Mouse (Mus musculus): ENCODE measurements around the gene Myl3.

The Myl3 gene

DNA sequence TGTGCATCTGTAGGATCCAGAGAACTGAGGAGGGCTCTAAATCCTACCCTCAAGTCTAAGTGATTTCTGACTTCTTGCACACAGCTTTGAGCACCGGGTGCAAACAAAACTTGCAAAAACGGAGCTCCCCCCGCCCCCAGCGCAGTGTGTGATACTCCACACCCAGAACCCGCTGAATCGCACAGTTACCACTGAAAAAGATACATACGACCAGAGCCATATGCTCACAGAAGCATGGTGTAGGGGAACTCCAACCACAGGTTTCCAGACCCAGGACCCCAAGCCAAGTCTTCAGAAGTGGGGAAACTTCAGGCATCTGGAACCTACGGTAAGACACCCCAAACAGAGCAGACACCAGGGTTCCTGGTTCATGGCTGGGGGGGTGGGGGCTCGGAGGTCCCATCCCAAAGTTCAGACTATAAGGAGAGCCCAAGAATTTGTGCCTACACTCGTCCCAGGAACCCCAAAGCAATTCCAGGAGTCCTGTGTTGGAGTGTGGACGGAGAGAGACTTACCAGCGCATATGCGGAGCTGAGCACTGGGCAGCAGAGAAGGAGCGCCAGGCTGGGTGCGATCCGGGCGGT lies at the start of gene Myl3:
Gene Myl3 (plus strand): TSS at position 151 of the 584 bp plus-strand sequence.
- DNase-seq: no peak

DNA sequence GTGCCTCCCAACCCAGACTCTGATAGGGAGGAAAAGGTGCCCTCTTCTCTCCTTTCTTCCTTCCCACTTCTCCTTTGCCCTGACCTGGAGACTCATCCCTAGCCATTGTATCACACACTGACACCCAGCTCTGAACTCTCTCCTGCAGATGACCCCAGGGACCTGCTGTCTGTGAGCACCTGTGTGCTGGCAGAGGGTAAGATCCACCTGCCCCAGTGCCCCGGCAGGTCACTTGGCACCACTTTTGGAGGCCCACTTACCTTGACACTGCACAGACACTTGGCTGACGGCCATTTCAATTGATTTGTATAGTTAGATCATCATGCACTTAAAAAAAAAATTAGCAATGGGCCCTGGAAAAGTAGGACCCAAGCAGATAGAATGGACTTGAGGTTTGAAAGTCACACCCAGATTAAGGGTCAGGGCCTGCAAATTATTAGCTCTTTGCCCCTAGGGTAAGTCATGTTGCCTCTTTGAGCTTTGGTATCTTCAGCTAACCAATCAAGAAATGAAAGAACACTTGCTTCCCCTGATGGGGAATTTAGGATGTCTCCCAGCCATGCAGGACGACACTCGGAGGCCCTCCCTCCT lies 46.4 kb upstream of the Myl3 start:
- DNase-seq: no peak

DNA sequence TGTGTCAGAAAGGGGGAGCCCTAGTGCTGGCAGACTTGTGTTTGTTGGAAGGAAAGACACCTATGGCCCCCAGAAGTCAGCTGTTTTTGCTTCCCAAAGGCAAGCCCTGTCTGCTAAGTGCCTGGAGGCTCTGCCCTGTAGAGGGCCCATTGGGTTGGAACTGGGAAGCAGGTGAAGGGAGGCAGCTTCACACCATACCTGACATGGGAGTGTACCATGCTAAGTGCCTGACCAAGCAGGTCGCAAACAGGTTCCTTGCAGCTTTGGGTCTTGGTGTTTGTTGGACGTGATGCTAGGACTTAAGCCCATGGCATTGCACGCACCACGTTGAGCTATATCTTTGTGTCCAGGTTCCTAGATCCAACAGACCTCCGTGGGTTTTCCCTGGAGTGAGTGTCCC lies 45.2 kb upstream of the Myl3 start:
- no peak for DNase-seq

DNA sequence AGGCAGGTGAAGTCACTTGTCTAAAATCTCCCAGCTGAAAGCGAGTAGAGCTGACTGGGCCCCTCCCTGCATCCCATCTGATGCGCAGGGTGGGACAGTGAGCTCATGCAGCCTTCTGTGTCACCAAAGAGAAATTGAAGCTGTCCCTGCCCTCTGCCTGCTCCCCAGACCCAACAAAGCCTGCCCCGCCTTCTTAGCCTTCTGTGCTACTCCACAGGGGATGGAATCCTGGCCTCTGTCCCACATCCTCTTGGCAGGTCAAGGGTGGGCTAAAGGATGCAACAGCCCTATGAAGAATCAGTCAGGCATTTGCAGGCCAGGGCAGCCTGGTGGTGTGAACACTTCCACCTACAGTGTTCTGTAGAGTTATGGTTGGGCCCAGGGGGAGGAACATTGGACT lies 44.2 kb upstream of the Myl3 start:
- peak in 1 of 2 experiments; percentile 48 for DNase-seq

DNA sequence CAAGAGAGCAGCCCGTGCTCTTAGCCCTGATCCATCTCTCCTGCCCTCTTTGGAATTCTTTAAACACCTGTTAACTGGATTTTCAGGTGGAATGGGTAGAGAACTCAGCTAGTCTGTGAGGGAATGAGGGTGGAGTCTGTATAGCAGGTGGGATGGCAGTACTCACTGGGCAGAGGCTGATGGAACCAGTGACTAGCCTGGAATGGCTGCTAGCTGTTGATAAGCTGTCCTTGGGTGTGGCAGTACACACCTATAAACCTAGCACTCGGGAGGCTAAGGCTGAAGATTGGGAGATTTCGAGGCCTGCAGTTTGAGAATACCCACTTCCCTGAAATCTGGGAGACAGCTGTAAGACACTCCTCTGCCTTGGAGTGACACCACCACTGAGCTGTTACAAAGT lies 42.1 kb upstream of the Myl3 start:
- DNase-seq: no peak

DNA sequence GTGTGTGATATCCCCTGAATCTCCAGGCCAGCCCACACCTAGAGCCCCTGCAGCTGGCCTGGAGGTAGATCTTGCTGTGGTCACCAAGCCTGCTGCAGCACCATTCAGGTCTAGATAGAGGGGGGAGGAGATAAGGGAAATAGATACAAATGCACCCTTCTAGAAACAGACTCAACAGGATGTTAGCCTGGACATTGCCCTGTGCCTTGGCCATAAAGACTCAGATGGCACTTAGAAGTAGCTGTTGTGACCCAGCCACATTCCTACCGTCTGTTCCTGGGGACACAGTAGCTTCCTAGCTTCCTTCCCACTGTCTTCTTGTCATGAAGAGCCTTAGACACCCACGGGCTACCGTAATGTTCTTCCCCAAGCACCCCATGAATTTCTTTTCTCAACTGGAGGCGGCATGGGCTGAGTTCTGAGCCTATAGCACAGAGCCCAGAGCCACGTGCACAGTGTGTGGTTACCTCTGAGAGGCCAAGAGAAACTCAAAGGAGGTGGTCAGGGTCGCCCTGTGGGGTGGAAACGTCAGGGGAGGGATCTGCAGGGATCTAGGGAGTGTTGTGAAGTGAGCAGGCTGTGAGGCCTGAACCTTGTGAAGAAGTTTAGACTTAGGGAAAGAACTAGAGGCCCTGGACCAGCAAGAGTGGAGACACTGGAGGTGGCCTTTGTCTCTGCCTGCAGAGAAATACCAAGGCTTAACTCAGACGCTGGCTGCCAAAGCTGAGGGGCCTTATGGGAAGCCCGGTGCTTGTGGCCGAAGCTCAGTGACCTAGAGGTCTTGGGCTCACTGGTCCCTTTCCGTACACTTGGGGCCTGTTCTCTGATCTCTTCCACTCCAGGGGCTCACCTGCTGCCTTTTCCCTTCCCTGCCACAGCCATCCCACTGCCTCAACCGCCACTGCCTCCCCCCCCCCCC lies 40.3 kb upstream of the Myl3 start:
- DNase-seq: no peak

DNA sequence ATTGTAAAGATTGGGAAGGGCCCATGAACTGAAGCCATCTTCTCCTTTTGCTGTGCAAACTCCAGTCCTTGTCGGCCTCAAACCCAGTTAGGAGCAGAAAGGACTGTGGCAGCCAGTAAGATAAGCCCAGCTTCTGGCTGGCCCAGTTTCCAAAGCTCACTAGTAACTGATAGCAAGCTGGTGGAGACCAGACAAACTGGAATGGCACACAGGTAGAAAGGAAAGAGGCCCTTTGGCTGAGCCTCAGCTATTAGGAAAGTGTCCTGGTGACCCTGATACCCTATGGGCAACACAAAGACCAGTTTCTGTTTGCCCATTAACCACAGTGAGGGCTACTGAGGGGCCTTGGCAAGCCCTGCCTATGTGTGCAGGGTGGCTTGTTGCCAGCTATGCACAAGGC lies 38.8 kb upstream of the Myl3 start:
- no peak for DNase-seq

DNA sequence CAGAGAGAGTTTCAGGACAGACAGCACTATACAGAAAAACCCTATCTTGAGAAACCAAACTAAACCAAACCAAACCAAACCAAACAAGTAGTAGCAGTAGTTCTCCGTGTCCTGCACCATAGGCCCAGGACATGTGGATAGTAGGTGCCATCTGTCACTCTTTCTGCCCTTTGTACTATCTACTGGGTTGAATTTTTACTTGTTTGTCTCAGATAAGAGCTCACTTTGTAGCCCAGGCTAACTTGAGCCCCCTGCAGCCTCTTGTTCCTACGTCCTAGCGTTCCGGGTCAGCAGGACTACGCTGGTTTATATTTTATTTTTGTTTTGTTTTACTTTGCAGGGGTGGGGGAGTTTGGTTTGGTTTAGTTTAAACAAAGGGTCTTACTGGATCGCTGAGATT lies 37.7 kb upstream of the Myl3 start:
- DNase-seq: no peak

DNA sequence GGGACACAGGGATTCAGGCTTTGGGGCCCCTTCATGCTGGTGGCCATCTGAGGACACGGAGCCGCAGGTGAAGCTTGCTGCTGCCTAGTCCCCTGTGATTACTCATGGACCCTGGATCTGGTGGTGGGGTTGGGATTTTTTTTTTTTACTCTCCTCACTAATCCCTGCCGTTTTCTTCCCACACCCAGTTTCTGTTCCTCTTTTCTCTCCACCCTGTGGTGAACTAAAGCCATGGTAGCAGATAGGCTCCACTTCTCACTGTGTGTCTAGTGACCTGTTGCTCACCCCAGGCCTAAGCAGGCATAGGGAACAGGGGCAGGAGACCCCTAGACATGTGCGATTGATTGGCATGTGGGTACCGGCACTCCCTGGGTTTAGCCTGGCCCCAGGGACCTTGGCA lies 34.9 kb upstream of the Myl3 start:
- no peak for DNase-seq

DNA sequence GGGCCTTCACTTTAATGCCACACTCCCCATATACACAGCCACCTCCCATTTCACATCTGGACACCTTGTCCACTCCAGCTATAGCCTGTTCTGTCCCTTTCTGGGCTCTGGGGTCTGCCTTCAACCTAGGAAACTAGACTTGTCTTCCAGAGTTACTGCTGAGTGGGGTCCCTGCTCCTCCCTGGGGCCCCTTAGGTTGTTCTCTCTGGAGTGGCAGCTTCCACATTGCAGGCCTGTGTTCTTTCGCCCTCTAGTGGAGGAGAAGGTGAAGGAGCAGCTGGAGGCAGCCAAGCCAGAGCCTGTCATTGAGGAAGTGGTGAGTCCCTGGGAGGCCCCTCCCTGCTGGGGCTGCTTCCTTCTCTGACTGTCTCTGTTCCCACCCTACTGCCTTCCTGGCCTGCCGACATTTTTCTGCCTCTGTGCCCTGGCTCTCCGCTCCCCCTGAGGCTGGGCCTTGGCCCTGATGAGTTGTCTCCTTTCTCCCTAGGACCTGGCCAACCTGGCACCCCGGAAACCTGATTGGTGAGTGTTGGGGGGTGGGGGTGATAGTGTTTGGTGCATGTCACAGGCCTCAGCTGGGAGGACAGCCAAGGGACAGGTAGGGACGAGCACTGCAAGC lies 31.9 kb upstream of the Myl3 start:
- peak; percentile 76 to 79 for DNase-seq

DNA sequence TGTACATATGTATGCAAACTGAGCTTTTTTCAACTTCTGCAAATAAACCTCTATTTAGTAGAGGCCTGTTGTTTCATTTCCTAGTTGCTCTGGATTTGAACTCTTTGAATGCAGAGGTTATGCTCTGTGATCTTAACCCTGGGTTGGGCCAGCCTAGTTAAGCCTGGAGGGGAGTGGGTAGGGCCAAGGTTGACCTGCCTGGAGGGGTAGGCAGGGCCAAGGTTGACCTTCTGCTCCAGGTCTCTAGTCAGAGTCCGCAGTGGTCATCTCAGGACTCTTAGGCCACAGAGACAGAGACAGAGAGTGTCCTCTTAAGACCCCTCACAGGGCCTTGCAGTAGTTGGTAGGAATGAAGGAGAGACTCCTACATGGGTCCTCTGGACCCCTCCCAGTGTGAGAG lies 30.1 kb upstream of the Myl3 start:
- DNase-seq: no peak

DNA sequence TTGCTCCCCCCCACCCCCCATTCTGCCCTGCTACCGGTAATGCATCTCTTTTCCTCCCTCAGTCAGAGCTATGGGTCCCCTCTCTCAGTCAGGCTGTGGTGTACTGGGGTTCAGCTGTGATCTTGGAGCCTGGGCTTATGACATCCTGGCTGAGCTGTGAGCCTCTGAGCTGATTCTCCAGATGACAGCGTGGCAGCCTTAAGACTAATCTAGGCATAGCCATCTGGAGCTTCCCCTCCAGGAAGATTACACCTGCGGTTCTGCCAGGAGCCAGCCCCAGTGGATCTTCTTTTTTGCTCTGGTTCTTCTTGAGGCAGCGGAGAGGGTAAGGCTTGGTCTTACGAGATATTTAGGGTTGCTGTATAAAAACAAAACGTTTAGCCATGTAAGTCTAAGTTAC lies 29.7 kb upstream of the Myl3 start:
- no peak for DNase-seq

DNA sequence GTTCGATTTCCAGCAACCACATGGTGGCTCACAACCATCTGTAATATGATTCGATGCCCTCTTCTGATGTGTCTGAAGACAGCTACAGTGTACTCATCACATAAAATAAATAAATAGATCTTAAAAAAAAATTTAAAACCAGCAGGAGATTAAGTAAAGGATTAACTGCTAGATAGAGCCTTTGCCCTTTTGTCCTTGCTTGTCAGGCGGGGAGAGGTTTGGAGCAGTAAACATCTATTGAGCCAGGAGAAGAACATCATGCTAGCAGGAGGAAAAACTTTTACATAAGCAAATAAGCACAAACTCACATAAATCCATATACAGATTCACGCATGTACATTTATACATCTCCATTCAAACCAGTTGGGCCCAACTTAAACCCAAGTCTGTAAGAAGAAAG lies 29.1 kb upstream of the Myl3 start:
- DNase-seq: no peak

DNA sequence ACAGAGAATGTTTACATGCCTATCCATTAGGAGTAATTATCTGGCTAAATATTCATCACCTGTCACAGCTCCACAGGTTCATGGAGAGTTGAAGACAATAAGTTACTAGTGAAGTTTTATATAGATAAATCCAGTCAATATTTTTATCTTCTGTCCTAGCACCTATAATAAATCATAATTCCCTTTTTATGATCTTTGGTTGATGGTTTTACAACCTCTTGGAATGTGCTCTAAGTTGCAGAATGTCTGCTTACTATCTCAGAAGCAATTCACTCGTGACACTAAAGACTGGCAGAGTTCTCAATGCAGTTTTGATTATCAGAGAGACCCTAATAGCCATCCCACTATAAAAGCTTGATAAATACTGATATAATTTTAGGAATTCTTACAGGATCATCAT lies 28.3 kb upstream of the Myl3 start:
- no peak for DNase-seq

DNA sequence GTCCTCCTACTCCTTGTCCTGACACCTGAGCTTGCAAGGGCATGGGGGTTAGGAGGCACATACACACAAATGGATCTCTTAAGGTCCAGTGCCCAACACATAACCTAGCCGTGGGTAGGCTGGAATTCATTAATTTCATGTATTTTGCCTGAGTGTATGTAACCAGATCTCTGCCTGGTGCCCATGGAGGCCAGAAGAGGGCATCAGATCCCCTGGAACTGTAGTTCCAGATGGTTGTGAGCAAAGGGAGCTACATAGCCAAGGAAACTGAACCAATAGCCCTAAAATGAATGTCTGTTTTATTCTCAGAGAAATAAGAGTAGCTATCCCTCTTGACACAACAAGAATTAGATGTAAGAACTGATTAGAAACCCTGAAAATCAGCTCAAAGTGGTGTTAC lies 26.2 kb upstream of the Myl3 start:
- DNase-seq: no peak

DNA sequence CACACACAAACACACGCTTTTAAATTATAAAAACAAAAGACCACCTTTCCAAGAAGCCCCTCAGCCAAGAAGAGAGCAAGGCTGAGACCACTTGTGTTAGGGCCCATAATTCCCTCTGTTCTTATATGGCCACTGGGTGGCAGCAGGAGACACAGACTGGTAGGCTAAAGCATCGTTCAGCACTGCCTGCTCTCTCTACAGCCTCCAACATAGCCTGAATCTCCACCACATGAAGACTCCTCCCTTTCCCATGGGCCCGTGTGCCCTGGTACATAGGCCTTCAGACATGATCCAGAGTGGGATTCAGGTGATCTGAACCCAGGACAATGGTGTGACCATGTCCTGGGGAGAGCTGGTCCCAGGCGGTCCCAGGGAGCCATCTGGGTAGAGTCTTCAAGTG lies 24.9 kb upstream of the Myl3 start:
- peak; percentile 61 to 63 for DNase-seq

DNA sequence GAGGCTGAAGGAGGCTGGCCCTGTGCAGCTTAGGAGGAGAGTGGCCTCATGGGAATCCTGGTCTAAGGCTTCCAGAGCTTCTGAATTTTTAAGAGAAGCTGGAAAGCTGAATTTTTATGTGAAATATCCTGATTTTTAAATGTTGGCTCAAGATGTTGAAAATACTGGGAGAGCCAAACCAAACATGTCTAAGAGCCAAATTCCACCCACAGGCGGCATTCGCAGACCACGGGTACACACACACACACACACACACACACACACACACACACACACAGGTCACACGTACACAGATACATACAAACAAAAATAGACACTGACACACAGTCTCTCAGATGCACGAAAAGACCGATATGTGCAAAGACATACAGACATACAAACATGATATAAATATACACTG lies 23.6 kb upstream of the Myl3 start:
- no peak for DNase-seq

DNA sequence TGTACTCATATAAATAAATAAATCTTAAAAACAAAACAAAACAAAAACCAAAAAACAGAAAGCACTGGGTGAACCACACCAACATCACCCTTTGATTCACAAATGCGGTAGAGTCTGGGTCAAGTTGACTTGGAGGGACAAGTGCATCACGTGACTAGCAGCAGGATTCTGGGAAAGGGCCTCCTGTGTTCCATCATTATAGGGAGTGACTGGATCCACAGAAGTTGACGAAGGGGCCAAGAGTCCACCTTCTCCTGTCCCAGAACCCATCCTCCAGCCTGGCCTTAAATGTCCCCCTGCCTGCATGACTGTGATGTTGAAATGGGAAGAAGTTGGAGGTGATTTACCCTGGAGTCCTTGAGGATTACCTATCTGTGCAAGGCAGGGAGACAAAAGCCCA lies 22.9 kb upstream of the Myl3 start:
- no peak for DNase-seq

DNA sequence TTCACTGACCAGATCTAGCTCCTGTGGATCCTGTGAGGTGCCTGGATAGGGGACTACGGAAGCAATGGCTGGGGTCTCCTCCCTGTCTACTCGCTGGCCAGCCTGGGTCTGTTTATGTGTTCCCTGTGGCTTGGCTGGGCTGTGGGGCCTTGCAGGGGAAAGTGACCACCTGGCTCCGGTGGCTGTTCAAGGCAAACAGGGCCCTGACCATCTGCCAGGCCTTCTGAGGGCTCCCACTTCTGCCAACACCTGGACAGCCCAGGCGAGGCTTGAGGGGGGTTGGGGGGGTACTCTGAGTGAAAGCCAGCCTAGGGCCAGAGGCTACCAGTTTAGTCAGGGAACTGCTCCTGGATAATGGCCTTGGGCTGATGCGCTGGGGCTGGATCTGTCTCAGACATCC lies 21.7 kb upstream of the Myl3 start:
- no peak for DNase-seq

DNA sequence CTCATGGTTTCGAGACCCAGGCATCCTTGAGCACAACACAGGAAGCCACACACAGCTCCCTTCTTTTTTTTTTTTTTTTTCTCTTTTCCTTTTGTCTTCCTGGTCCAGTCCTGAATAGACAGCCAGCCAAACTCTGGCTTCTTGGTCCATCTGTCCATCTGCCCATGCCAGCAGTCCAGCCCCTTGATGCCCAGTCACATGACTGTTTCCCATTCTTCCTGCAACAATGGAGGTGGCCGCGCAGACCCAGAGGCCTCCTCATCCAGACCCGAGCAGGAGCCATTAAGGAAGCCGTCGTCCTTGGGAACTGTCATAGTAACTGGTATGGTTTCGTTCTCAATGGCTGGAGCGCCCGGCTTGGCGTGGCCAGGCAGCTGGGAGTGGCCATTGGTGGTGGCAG lies 19.6 kb upstream of the Myl3 start:
- DNase-seq: no peak

DNA sequence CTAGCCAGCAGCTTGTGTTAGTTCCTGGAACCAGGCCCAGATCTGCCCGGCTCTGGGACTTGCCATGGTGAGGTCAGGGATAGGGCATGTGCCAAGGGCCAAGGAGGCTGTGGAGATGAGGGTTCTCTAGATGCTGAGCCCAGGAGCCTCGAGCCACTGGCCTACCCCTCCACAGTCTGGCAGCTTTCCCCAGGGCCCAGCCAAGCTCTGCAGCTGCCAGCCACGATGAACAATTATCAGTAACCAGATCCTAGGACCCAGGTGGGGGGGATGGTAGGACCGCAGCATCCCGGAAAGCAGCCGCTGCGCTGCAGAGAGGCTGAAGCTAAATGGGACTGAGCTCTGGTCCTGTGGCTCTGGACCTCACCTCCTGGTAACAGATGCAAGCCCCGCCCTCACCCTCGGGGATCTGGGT lies 15.9 kb upstream of the Myl3 start:
- peak in 1 of 2 experiments; percentile 34 for DNase-seq

DNA sequence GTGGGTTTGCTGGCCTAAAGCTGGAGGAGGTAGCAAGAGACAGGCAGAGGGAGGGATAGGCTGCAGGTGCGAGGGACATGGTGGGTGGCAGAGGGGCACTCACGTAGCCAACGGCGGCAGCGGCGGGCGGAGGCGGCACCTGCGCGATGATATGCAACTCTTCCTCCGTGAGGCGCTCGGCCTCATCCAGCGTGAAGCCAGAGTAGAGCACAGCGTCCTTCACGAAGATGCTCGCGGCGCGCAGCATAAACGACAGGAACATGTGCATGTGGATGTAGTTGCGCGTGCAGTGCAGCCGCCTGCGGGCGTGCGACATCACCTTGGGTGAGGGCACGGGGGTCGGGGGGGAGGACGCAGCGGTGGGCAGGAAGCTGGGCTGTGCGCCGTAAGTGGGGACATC lies 14.8 kb upstream of the Myl3 start:
- no peak for DNase-seq

DNA sequence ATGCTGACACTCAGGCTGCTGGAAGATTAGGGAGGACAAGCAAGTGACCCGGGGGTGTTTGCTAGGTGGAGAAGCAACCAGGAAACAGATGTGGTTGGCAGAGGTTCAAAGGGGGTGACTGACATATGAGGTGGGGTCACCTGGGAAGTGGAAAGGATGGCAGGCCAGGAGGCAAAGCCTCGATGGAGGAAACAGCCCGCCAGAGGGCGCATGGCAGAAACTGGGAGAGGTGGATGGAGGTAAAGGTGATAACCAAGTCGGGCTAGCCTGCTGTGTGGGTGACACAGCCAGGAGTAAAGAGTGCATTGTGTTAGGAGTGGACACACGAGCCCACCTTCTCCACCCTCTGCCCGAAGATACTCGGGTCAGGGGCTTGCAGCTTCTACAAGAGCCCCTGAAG lies 11.8 kb upstream of the Myl3 start:
- DNase-seq: peak; percentile 41 to 48

DNA sequence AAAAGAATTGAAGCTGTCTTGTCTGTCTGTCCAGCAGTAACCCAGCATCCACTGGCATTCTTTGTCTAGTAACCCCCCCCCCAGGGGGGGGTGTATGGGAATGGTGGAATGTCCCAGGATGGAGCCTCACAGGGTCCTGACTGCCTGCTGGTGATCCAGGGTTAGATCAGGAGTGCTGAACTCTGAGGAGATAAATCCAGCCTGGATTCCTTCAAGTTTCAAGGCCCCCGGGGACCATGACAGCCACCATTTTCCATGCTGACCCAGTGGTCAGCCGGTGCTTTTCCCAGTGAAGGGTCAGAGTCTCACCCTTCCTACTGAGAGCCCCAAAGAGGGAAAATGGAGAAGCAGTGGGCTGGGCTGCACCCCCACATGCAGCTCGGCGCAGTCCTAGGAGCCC lies 9.8 kb upstream of the Myl3 start:
- DNase-seq: no peak

All from cerebellum, adult 18-20 months (tissue).